Mouse (Mus musculus) midbrain, embryonic 16.5 days (tissue): ENCODE results near the gene Rapgef5. TPM values are rescaled to one million over a fixed set of nuclear protein-coding genes. Genes with fewer than 3 reads are reported as not detected.

ENCODE experiments used
- ATAC-seq: fragments of 200-750 bp; cut with Nextera tagmentation; 2 replicates; pipeline ENCODE4 v1.8.0; 2017; ENCODE audit warnings: moderate TSS enrichment
- H3K27ac ChIP-seq: fragments of 300-500 bp; sonication (generic); 2 replicates; pipeline ENCODE4 v1.5.1; 2014; ENCODE audit warnings: mild to moderate bottlenecking, low read length, mixed read lengths
- H3K27me3 ChIP-seq: fragments of 300-500 bp; sonication (generic); 2 replicates; pipeline ENCODE4 v1.6.1; 2014; ENCODE audit warnings: low read depth, low read length, mixed read lengths; ENCODE audit not compliant: control insufficient read depth, insufficient read depth
- H3K36me3 ChIP-seq: fragments of 300-500 bp; sonication (generic); 2 replicates; pipeline ENCODE4 v1.6.1; 2014; ENCODE audit warnings: mild to moderate bottlenecking, low read length, moderate library complexity, mixed read lengths; ENCODE audit not compliant: control insufficient read depth, insufficient read depth
- H3K4me1 ChIP-seq: fragments of 300-500 bp; sonication (generic); 2 replicates; pipeline ENCODE4 v1.6.1; 2014; ENCODE audit warnings: mild to moderate bottlenecking, low read length, mixed read lengths; ENCODE audit not compliant: control insufficient read depth, insufficient read depth
- H3K4me2 ChIP-seq: fragments of 300-500 bp; sonication (generic); 2 replicates; pipeline ENCODE4 v1.6.1; 2014; ENCODE audit warnings: mild to moderate bottlenecking, low read length, mixed read lengths
- H3K4me3 ChIP-seq: fragments of 300-500 bp; sonication (generic); 2 replicates; pipeline ENCODE4 v1.5.1; 2014; ENCODE audit warnings: low read depth, mild to moderate bottlenecking, low read length, moderate library complexity, mixed read lengths
- H3K9ac ChIP-seq: fragments of 300-500 bp; sonication (generic); 2 replicates; pipeline ENCODE4 v1.6.1; 2014; ENCODE audit warnings: low read depth, low read length, mixed read lengths
- H3K9me3 ChIP-seq: fragments of 300-500 bp; sonication (generic); replicated peaks from 2 replicates; pipeline ENCODE4 v1.6.1; 2014; ENCODE audit warnings: mild to moderate bottlenecking, low read length, mixed read lengths; ENCODE audit not compliant: control insufficient read depth, poor library complexity, severe bottlenecking
- WGBS: fragments of 180-500 bp; shearing (Covaris S2); extraction: QIAGEN DNeasy Blood & Tissue Kit; methylation state at CpG from one replicate; pipeline ENCODE4 v1.1.7; 2014; 5-methylcytosine and 5-hydroxymethylcytosine counted together
- polyA plus RNA-seq: library from polyadenylated mRNA; unstranded; fragments of >200 nt; fragmentation: Nextera tagmentation; extraction: Ambion mirVana; gene quantifications from 2 replicates; pipeline ENCODE4 v1.2.1, GENCODE M21; 2015

Gene Rapgef5
- polyA plus RNA-seq, 1 experiment from 2014 or later, result 37.2 TPM

- Histone ChIP-seq H3K9ac (no peak overlapping the region), H3K27ac (no peak overlapping the region), H3K27me3 (no peaks in the 10 kb centered on the region), H3K36me3 (no peaks in the 10 kb centered on the region), H3K9me3 (no peaks in the 10 kb centered on the region), H3K4me1 (0 out of 2 replicates have a peak, but pooled peaks cover 2% of the 10 kb centered on the region), H3K4me2 (no peak overlapping the region), H3K4me3 (no peak overlapping the region)
- WGBS, result 90% methylated on average over 5 of the region's 5 CpGs
- no peak for ATAC-seq
Measured at GRCm38 (mm10) chr12:117499242-117499641, 17.0 kb upstream of the Rapgef5 start.

- H3K4me2 ChIP-seq, result no peak overlapping the region
- no peak for ATAC-seq
- 68% methylated on average over 4 of the region's 4 CpGs for WGBS
- no peaks in the 10 kb centered on the region for H3K27me3 ChIP-seq
- H3K36me3 ChIP-seq, result no peaks in the 10 kb centered on the region
- H3K27ac ChIP-seq, result no peak overlapping the region
- H3K4me3 ChIP-seq, result no peak overlapping the region
- no peaks in the 10 kb centered on the region for H3K9me3 ChIP-seq
- 0 out of 2 replicates have a peak, but pooled peaks cover 2% of the 10 kb centered on the region for H3K4me1 ChIP-seq
- H3K9ac ChIP-seq, result no peak overlapping the region
Measured at GRCm38 (mm10) chr12:117501180-117501579, 15.1 kb upstream of the Rapgef5 start.

- Histone ChIP-seq H3K4me3 (no peak overlapping the region), H3K36me3 (no peaks in the 10 kb centered on the region), H3K27ac (no peak overlapping the region), H3K9me3 (no peaks in the 10 kb centered on the region), H3K4me1 (no peaks in the 10 kb centered on the region), H3K9ac (no peak overlapping the region), H3K27me3 (no peaks in the 10 kb centered on the region), H3K4me2 (no peak overlapping the region)
- WGBS, result 94% methylated on average over 3 of the region's 3 CpGs
- no peak for ATAC-seq
Measured at GRCm38 (mm10) chr12:117502834-117503233, 13.4 kb upstream of the Rapgef5 start.

- Histone ChIP-seq H3K27ac (no peak overlapping the region), H3K36me3 (no peaks in the 10 kb centered on the region), H3K27me3 (no peaks in the 10 kb centered on the region), H3K4me2 (no peak overlapping the region), H3K9me3 (no peaks in the 10 kb centered on the region), H3K4me3 (no peak overlapping the region), H3K4me1 (no peaks in the 10 kb centered on the region), H3K9ac (no peak overlapping the region)
- ATAC-seq, result no peak
- 88% methylated on average over 2 of the region's 2 CpGs for WGBS
Measured at GRCm38 (mm10) chr12:117505163-117505562, 11.1 kb upstream of the Rapgef5 start.

GRCm38 (mm10) chr12:117507772-117508171 is 8.5 kb upstream of the Rapgef5 start:
- ATAC-seq, result no peak
- H3K36me3 ChIP-seq, result no peaks in the 10 kb centered on the region
- H3K4me2 ChIP-seq, result no peak overlapping the region
- H3K4me3 ChIP-seq, result no peak overlapping the region
- H3K9ac ChIP-seq, result no peak overlapping the region
- 74% methylated on average over 1 of the region's 1 CpGs for WGBS
- no peaks in the 10 kb centered on the region for H3K27me3 ChIP-seq
- H3K4me1 ChIP-seq, result no peaks in the 10 kb centered on the region
- H3K9me3 ChIP-seq, result no peaks in the 10 kb centered on the region
- H3K27ac ChIP-seq, result no peak overlapping the region

GRCm38 (mm10) chr12:117509919-117510318 is 6.4 kb upstream of the Rapgef5 start:
- Histone ChIP-seq H3K4me2 (no peak overlapping the region), H3K4me3 (no peak overlapping the region), H3K9me3 (no peaks in the 10 kb centered on the region), H3K27ac (no peak overlapping the region), H3K36me3 (no peaks in the 10 kb centered on the region), H3K4me1 (no peaks in the 10 kb centered on the region), H3K27me3 (no peaks in the 10 kb centered on the region), H3K9ac (no peak overlapping the region)
- 63% methylated on average over 2 of the region's 2 CpGs for WGBS
- no peak for ATAC-seq

GRCm38 (mm10) chr12:117512468-117512867 is 3.8 kb upstream of the Rapgef5 start:
- no peak overlapping the region for H3K4me2 ChIP-seq
- ATAC-seq, result no peak
- no peaks in the 10 kb centered on the region for H3K36me3 ChIP-seq
- no peak overlapping the region for H3K27ac ChIP-seq
- H3K9ac ChIP-seq, result no peak overlapping the region
- H3K9me3 ChIP-seq, result no peaks in the 10 kb centered on the region
- H3K4me3 ChIP-seq, result no peak overlapping the region
- WGBS, result 90% methylated on average over 3 of the region's 3 CpGs
- H3K27me3 ChIP-seq, result no peaks in the 10 kb centered on the region
- no peaks in the 10 kb centered on the region for H3K4me1 ChIP-seq

GRCm38 (mm10) chr12:117513150-117513932 is 2.9 kb upstream of the Rapgef5 start:
- Histone ChIP-seq H3K9me3 (no peaks in the 10 kb centered on the region), H3K27ac (no peak overlapping the region), H3K4me2 (no peak overlapping the region), H3K27me3 (no peaks in the 10 kb centered on the region), H3K9ac (no peak overlapping the region), H3K36me3 (no peaks in the 10 kb centered on the region), H3K4me1 (no peaks in the 10 kb centered on the region), H3K4me3 (no peak overlapping the region)
- 63% methylated on average over 11 of the region's 11 CpGs for WGBS
- ATAC-seq, result no peak

- Histone ChIP-seq H3K9ac (no peak overlapping the region), H3K27ac (no peak overlapping the region), H3K4me2 (no peak overlapping the region), H3K27me3 (no peaks in the 10 kb centered on the region), H3K36me3 (no peaks in the 10 kb centered on the region), H3K4me1 (0 out of 2 replicates have a peak, but pooled peaks cover 3% of the 10 kb centered on the region), H3K4me3 (no peak overlapping the region), H3K9me3 (no peaks in the 10 kb centered on the region)
- ATAC-seq, result no peak
- 68% methylated on average over 14 of the region's 14 CpGs for WGBS
Measured at GRCm38 (mm10) chr12:117517275-117517936, 1.1 kb downstream of the Rapgef5 start.
